Mouse (Mus musculus) ES-E14 (cell line): ENCODE measurements at regions not wholly inside any gene's neighbourhood (a gene's known extent, or its start where the extent isn't known, plus 50 kb on each side); places are given as distances from the start of the nearest gene placed in this dataset.

Experiments used
- CHD2 ChIP-seq: IDR thresholded peaks from 2 replicates; pipeline ENCODE4 v1.6.1; 2014; ENCODE audit warnings: mild to moderate bottlenecking, low read depth, low read length, inconsistent platforms
- HCFC1 ChIP-seq: IDR thresholded peaks from 2 replicates; pipeline ENCODE4 v1.6.1; 2012; ENCODE audit warnings: low read length, inconsistent platforms, borderline replicate concordance; ENCODE audit not compliant: insufficient read depth
- MAFK ChIP-seq: IDR thresholded peaks from 2 replicates; pipeline ENCODE4 v1.6.1; 2014; ENCODE audit warnings: mild to moderate bottlenecking, low read depth, low read length, inconsistent platforms; ENCODE audit not compliant: insufficient read depth
- ZNF384 ChIP-seq: IDR thresholded peaks from 2 replicates; pipeline ENCODE4 v1.6.1; 2012; ENCODE audit warnings: low read depth, low read length, inconsistent platforms

GRCm38 (mm10) chr5:77796960-77797359 is 389.1 kb upstream of the Igfbp7 start:
- TF ChIP-seq MAFK (no peak), CHD2 (no peak), HCFC1 (no peak), ZNF384 (no peak)
